Mouse (Mus musculus) brown adipose tissue, adult 24 weeks (tissue): ENCODE measurements around the gene Spg20. TPM values are rescaled to one million over a fixed set of nuclear protein-coding genes. Genes with fewer than 3 reads are reported as not detected.

Experiments used
- H3K27ac ChIP-seq: fragments of 200-500 bp; replicated peaks from 2 replicates; pipeline ENCODE4 v1.5.1; 2012; ENCODE audit warnings: low read depth, mild to moderate bottlenecking, low read length
- H3K4me1 ChIP-seq: fragments of 200-500 bp; 2 replicates; pipeline ENCODE4 v1.6.1; 2012; ENCODE audit warnings: low read length, mixed read lengths; ENCODE audit not compliant: control insufficient read depth, insufficient read depth, insufficient read length
- H3K4me3 ChIP-seq: fragments of 200-500 bp; 2 replicates; pipeline ENCODE4 v1.5.1; 2012; ENCODE audit warnings: low read depth, mild to moderate bottlenecking, low read length, moderate library complexity; ENCODE audit not compliant: insufficient read depth
- polyA plus RNA-seq: library from polyadenylated mRNA; stranded (reverse); fragments of >200 nt; gene quantifications from 2 replicates; pipeline ENCODE4 v1.2.4, GENCODE M21; 2012; ENCODE audit not compliant: missing spikeins, insufficient read depth, insufficient read length

Gene Spg20
- polyA plus RNA-seq, 1 experiment, result 17.8 TPM

DNA sequence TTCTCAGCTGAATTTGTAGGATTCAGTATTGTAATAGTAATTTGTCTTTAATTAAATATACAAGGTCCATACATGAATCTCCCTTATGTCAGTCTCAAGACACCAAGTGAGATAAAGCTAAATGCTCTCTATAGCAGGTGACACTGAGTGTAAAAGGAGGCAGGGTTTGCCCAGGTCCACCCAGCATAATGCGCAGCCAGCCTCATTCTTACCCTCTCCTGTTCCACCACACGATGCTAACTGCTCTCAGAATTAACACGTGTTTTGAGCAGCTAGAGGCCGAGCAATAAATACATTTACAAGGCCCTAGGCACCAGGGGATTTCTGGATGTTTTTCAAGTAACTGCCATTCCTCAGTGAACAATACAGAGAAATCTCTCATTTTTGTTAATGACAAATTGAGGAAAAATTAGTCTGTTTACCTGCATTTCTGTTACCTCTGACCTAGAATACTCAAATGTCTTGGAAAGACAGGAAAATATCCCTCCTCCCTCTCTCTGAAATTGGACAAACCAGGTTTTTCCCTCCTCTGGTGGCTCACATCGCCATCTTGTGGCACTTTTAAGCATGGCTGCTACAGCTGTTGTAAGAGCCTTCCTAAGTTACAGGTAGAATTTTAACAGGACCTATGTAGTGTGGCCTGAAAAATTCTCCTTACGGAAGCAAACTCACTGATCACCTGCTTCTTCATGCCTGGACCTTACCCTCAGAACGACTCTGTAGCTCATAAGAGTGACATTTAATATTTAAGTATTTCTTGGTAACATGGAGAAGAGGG is 39.9 kb downstream of the Spg20 start:
- H3K4me1 ChIP-seq, result no peaks in the 10 kb centered on the region
- no peak overlapping the region for H3K4me3 ChIP-seq
- no peak overlapping the region for H3K27ac ChIP-seq

GRCm38 (mm10) chr3:55152673-55153334 is 40.9 kb downstream of the Spg20 start:
- H3K4me1 ChIP-seq, result no peaks in the 10 kb centered on the region
- no peak overlapping the region for H3K27ac ChIP-seq
- no peak overlapping the region for H3K4me3 ChIP-seq

- H3K4me1 ChIP-seq, result no peaks in the 10 kb centered on the region
- H3K27ac ChIP-seq, result no peak overlapping the region
Observed at GRCm38 (mm10) chr3:55154163-55154562, 42.3 kb downstream of the Spg20 start.

GRCm38 (mm10) chr3:55157413-55157812 is 45.5 kb downstream of the Spg20 start:
- Histone ChIP-seq H3K4me1 (no peaks in the 10 kb centered on the region), H3K4me3 (no peak overlapping the region), H3K27ac (no peak overlapping the region)

More at GRCm38 (mm10) chr3:55154163-55154562, 42.3 kb downstream of the Spg20 start:
- no peak overlapping the region for H3K4me3 ChIP-seq

DNA sequence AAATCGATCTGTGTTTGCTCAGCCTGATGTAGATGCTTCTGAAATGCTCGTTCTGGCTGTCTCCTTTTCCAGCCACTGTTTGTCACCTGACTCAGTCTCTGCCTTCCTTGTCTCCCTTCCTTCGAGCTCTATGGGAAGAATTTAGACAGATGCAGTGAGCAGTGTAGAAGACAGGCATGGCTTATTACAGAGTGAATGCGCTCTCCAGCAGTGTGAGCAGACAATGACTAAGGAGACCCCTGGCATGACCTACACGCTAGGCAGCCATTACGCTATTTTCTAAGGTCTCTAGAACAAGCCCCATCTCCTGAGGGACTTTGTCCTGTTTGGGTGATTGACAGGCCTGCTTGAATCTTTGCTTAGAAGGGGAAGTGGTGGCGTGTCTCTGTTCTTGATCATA is 49.2 kb downstream of the Spg20 start:
- H3K27ac ChIP-seq, result no peak overlapping the region
- H3K4me3 ChIP-seq, result no peak overlapping the region
- no peaks in the 10 kb centered on the region for H3K4me1 ChIP-seq

- Histone ChIP-seq H3K4me1 (no peaks in the 10 kb centered on the region), H3K27ac (no peak overlapping the region), H3K4me3 (no peak overlapping the region)
Observed at GRCm38 (mm10) chr3:55163510-55163909, 51.6 kb downstream of the Spg20 start.

DNA sequence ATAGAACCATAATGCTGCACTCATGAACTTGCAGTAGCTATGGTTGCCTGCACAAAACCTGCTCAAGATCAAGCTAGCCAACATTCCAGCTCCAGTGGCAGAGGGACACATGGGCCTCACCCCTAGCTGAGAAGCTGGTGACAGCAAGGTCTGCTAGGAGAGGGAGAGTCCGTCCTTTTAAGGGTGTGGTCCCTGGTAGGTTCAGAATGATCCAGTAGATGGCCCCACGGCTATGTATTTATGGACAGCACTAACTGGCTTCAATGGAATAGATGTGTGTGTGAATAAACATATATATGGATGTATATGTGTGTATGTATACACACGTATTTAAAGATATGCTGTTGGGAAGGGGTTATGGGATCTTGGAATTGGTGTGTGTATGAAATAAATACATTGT is 60.6 kb downstream of the Spg20 start:
- H3K4me3 ChIP-seq, result no peak overlapping the region
- H3K4me1 ChIP-seq, result no peaks in the 10 kb centered on the region
- H3K27ac ChIP-seq, result no peak overlapping the region

GRCm38 (mm10) chr3:55177271-55177670 is 65.4 kb downstream of the Spg20 start:
- H3K4me3 ChIP-seq, result no peak overlapping the region
- H3K27ac ChIP-seq, result no peak overlapping the region
- H3K4me1 ChIP-seq, result no peaks in the 10 kb centered on the region

GRCm38 (mm10) chr3:55181766-55182165 is 69.9 kb downstream of the Spg20 start, which contains the start of gene Sohlh2:
Gene Sohlh2 (plus strand): TSS chr3:55182028.
- Histone ChIP-seq H3K4me3 (no peak within 1 kb of the TSS), H3K27ac (no peak within 1 kb of the TSS), H3K4me1 (no peaks in the 10 kb centered on the region)

Other genes starting within 250 kb of the Spg20 start
- gene Sertm1, start 196.2 kb upstream of the Spg20 start, polyA plus RNA-seq, result not detected in 2 replicates
- not detected in 2 replicates for gene Ccna1, start 56.6 kb upstream of the Spg20 start, polyA plus RNA-seq
- gene Ccdc169, start 25.2 kb downstream of the Spg20 start, polyA plus RNA-seq, result not detected in 2 replicates
- not detected in 2 replicates for gene Sohlh2, start 69.9 kb downstream of the Spg20 start, polyA plus RNA-seq
- gene Dclk1, start 130.3 kb downstream of the Spg20 start, polyA plus RNA-seq, result 1.5 and 2.6 TPM in 2 replicates